Mouse (Mus musculus) embryonic facial prominence, embryonic 12.5 days (tissue): Measurements from ENCODE around the gene Tax1bp1. TPM values are rescaled to one million over a fixed set of nuclear protein-coding genes. Genes with fewer than 3 reads are reported as not detected.

Source experiments
- polyA plus RNA-seq: library from polyadenylated mRNA; unstranded; fragments of >200 nt; fragmentation: Nextera tagmentation; extraction: Ambion mirVana; gene quantifications from 2 replicates; pipeline ENCODE4 v1.2.1, GENCODE M21; 2016

Tax1bp1 gene
- polyA plus RNA-seq, 1 experiment from 2014 or later, result 133 TPM

Other genes starting within 250 kb of the Tax1bp1 start
- 77.1 and 79.8 TPM in 2 replicates for gene Hibadh, start 73.3 kb upstream of the Tax1bp1 start, polyA plus RNA-seq